Mouse (Mus musculus): ENCODE data around the gene Trim30a.
"Not testable (repeated sequence)": the region's sequence is repeated elsewhere in the genome, so short reads cannot be mapped to it uniquely, and the experiment has no call there.

Gene Trim30a

DNA sequence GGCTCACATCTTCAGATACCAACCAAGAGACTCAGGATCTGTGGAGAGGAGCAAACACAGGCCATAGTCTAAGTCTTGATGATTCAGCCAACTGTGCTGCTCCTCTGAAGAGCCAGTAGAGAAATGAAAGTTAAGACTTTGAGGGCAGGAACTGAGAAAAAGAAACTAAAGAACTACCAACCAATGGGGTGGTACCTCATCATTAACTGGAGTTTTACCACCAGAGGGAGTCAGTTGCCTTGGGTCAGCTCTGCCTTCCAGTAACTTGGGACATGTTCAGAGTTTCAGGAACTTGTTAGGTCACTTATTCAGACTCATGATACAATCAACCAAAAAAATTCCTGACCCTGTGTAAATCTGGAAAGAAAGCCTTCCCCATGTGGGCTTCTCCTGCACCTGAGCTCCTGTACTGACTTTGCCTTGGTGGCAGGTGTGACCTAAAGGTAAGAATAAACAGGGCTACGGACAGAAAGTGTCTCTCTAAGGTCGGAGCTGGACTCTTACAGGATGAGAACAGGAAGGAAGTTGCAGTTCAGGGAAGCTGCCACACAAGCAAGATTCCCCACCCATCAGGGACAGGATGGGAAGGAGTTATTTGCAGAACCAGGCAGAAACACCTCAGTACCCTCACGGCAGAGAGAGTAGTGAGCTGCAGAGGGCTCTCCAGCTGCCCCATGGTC, at the start of gene Trim30a:
TSS of gene Trim30a (minus strand) at position 129 of the 680 bp plus-strand sequence.
- DNase-seq (ENCODE audit: low spot score in 2 of 2), result no peak

DNA sequence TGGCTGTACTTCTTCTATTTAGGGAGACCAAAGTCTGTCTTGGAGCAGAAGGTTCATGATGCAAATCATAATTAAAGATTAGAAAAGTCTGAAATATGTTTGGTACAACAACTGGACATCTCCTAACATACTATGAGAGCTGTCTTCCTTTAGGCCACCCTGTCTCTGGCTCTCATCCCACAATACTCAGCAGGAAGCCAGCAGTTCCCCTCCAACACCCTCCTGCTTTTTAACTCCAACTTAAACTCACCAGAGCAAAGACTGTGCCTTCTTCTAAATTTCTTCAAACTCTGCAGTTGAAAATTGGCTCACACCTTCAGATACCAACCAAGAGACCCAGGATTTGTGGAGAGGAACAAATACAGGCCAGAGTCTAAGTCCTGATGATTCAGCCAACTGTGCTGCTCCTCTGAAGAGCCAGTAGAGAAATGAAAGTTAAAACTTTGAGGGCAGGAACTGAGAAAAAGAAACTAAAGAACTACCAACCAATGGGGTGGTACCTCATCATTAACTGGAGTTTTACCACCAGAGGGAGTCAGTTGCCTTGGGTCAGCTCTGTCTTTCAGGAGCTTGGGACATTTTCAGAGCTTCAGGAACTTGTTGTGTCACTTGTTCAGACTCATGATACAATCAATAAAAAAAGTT, 42.5 kb upstream of the Trim30a start, which contains the start of gene Trim30d:
TSS of gene Trim30d (minus strand) at position 429 of the 645 bp plus-strand sequence.
- DNase-seq (ENCODE audit: low spot score in 2 of 2), result not testable (repeated sequence)

DNA sequence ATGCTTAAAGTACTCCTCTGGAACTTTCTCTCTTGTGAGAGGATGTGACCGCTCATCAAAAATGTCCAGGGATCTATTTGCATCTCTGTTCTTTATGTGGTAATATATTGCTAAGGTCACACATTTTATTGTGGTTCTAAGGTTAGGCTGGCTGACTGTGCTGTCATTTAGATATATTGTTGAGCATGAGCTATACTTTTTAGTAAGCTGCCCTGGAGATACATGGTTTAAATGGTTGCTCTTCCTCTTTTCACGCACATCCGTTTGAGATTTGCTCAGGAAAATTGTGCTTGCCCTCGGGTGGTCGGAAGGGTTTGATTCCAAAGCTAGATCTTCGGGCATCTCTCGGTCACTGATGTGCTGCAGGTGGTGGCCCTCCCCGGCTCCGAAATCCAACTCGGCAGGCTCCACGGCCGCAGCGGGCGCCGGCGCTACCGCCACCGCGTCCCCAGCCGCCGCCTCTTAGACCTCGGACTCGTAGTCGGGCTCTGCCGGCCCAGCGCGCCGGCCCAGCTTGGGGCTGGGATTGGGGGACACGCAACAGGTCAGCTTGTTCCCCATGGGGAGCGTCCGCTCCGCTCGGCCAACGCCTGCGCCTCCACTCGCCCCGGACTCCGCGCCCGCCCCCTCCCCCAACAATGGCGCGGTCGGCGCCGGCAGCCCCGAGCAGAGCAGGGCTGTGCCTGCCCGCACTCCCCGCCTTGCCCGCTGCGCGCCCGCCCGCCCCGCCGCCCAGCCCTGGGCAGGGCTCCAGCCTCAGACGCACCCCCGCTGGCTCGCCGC, 36.8 kb upstream of the Trim30a start:
- DNase-seq (ENCODE audit: low spot score in 2 of 2), result no peak

DNA sequence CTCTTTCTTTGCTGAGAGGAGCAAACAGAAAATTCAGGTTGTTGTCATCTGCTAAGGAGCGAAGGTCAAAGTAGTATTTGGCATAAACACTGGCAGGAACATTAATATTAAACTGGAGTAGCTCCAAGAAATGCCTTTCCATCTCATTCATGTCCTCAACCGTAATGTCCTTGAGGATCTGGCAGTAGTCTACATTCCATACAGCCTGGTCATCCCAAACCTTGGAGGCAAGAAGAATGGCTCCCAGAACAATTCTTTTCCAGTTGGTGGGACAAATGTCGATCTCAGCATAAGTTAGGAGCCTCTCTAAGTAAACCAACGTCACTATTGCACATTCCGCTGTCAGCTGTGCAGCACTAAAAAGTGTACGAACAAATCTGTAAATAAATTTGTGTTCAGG, 36.2 kb upstream of the Trim30a start:
- DNase-seq (ENCODE audit: low spot score in 2 of 2), result not testable (repeated sequence)

DNA sequence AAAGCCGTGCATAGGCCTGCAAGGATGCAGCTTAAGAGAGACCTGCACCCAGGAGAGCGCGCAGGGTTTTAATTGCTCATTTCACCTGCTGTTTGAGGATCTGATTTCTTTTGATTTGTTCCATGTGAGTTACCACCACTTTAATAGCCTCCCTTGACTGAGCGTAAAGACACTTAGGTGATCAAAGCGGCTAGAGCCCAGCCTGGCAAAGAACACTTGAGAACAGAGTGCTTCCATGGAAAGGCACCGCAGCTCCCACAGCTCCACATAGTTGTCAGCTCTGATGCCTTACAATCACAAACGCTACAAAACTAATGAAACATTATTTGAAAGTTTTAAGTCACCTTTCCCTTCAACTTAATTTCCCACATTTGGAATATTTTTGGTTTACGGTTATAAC, 34.5 kb upstream of the Trim30a start:
- not testable (repeated sequence) for DNase-seq (ENCODE audit: low spot score in 2 of 2)

DNA sequence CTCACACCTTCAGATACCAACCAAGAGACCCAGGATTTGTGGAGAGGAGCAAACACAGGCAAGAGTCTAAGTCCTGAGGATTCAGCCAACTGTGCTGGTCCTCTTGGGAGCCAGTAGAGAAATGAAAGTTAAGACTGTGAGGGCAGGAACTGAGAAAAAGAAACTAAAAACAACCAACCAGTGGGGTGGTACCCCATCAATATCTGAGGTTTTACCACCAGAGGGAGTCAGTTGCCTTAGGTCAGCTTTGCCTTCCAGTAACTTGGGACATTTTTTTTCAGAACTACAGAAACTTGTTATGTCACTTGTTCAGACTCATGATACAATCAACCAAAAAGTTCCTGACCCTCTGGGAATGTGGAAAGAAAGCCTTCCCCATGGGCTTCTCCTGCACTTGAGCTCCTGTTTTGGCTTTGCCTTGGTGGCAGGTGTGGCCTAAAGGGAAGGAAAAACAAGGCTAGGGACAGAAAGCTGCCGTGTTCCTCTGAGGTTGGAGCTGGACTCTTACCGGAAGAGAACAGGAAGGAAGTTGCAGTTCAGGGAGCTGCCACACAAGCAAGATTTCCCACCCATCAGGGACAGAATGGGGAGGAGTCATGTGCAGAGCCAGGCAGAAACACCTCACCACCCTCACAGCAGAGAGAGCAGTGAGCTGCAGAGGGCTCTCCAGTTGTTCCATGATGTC, 18.9 kb downstream of the Trim30a start:
- DNase-seq (ENCODE audit: low spot score in 2 of 2), result no peak

DNA sequence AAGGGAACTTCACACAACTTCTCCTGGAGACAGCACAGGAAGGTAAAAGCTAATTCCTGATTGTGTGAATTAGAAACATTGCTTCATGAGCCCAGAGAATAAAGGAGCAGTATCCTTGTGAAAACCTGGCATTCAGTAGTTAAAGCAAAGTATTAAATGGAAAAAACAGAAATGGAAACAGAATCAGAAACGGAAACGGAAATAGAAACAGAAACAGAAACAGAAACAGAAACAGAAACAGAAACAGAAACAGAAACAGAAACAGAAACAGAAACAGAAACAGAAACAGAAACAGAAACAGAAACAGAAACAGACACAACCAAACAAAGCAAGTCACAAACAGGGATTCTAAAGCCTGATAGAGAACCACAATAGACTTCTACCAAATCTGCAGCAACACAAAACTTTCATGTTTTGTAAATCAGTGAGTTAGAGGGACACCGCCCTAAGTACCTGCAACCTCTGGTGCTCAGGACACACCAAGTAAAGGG, 60.5 kb downstream of the Trim30a start:
- DNase-seq (ENCODE audit: low spot score in 2 of 2), result no peak

DNA sequence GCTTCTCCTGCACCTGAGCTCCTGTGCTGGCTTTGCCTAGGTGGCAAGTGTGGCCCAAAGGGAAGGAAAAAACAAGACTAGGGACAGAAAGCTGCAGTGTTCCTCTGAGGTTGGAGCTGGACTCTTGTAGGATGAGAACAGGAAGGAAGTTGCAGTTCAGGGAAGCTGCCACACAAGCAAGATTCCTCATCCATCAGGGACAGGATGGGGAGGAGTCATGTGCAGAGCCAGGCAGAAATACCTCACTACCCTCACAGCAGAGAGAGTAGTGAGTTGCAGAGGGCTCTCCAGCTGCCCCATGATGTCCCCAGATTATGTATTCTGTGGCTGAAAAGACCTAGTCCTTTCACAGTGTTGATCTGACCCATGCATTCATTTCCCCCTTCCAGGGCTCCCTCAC, 63.9 kb downstream of the Trim30a start:
- DNase-seq (ENCODE audit: low spot score in 2 of 2), result no peak

DNA sequence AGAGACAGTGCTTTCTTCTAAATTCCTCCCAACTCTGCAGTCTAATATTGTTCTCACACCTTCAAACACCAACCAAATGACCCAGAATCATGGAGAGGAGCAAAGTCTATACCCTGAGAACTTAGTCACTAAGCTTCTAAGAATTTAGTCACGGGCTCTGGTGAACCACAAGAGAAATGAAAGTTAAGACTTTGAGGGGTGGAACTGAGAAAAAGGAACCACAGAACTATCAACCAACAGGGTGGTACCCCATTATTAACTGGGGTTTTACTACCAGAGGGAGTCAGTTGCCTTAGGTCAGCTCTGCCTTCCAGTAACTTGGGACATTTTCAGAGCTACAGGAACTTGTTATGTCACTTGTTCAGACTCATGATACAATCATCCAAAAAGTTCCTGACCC, 64.3 kb downstream of the Trim30a start, which contains the start of gene Trim30c:
TSS of gene Trim30c (minus strand) at position 140 of the 400 bp plus-strand sequence.
- no peak for DNase-seq (ENCODE audit: low spot score in 2 of 2)

DNA sequence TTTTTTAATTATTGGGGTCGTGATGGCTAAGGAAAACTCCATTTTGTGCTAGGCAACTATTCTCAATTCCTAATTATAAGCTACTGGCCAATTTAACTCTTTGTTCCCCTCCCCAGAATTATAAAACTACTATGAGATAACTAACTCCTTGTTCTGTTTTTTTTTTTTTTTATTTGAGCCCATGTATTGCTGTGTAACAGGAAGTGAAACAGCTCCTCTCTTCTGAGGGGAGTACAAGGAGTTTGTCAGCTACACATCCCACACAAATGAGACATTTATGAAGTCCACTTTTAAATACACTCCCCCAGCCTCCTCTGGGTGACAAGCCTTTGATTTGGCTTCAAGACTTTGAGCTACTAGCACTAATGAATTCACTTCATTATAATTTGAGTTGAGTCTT, 66.5 kb downstream of the Trim30a start:
- DNase-seq (ENCODE audit: low spot score in 2 of 2), result no peak

DNA sequence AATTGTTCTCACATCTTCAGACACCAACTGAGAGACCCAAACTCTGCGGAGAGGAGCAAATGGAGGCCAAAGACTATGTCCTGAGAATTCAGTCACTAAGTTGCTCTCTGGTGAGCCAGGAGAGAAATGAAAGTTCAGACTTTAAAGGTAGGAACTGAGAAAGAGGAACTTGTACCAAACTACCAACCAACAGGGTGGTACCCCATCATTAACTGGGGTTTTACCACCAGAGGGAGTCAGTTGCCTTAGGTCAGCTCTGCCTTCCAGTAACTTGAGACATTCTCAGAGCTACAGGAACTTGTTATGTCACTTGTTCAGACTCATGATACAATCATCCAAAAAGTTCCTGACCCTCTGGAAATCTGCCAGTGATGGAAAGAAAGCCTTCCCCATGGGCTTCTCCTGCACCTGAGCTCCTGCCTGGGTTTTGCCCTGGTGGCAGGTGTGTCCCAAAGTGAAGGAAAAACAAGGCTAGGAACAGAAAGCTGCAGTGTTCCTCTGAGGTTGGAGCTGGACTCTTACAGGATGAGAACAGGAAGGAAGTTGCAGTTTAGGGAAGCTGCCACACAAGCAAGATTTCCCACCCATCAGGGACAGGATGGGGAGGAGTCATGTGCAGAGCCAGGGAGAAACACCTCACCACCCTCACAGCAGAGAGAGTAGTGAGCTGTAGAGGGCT, 95.1 kb downstream of the Trim30a start, which contains the start of gene Trim30b:
TSS of gene Trim30b (minus strand) at position 149 of the 679 bp plus-strand sequence.
- no peak for DNase-seq (ENCODE audit: low spot score in 2 of 2)

DNA sequence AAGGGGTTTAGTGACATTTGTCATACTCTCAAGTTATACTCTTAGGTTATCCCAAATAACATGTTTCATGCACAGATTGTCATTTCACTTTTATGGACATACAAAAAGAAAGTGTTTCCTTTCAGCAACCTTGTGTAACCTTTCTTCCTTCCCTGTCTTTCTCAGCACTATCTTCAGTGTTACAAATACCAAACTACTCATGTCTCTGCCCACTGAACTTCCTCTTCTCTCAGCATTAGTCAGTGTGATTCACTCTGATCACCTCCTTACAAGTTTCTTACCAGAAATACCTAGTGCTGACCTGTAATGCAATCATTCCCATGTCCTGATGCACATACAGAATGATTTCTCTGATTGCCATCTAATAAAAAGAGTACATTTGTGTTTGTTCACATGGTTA, 98.7 kb downstream of the Trim30a start:
- no peak for DNase-seq (ENCODE audit: low spot score in 2 of 2)
